Mouse (Mus musculus) Patski (cell line): Measurements from ENCODE around the gene Sod2. TPM values are rescaled to one million over a fixed set of nuclear protein-coding genes. Genes with fewer than 3 reads are reported as not detected.
A peak's percentile ranks its signal among the peaks of the same experiment; 100 is the strongest.
"Not testable (repeated sequence)": the region's sequence is repeated elsewhere in the genome, so short reads cannot be mapped to it uniquely, and the experiment has no call there.

Source experiments
- ATAC-seq: fragments of 100-300 bp; one replicate; pipeline ENCODE4 v1.8.0; 2021
- CTCF ChIA-PET: fragments of 350-600 bp; sonication (Branson Sonifier 250); formaldehyde crosslinking; loops from one replicate; lab custom pipeline; 2022; ENCODE audit warnings: inconsistent platforms; lab: Charles Lee
- POLR2A ChIA-PET: fragments of 350-600 bp; sonication (Branson Sonifier 250); formaldehyde crosslinking; loops from one replicate; lab custom pipeline; 2022; ENCODE audit warnings: antibody characterized with exemption, inconsistent platforms; lab: Charles Lee
- DNase-seq: peaks from one replicate; pipeline ENCODE4 v3.0.0-alpha.2; 2011; ENCODE audit warnings: low read depth, low spot score
- H3K27me3 ChIP-seq: fragments of 371-371 bp; one replicate; pipeline ENCODE4 v1.5.1; 2021
- CTCF ChIP-seq: fragments of 100-300 bp; IDR thresholded peaks from one replicate; pipeline ENCODE4 v1.5.1; 2021
- in situ Hi-C: fragments of 300-500 bp; cut with MboI; formaldehyde crosslinking; loops from 3 replicates; pipeline ENCODE4 v1.11.1; 2018; ENCODE audit warnings: low pct_unique_long_range_greater_than_20kb, mixed read lengths
- polyA plus RNA-seq: library from polyadenylated mRNA; unstranded; gene quantifications from one replicate; pipeline ENCODE4 v1.2.3, GENCODE M21; 2021

Sod2 gene
- polyA plus RNA-seq, 1 experiment from 2014 or later: 164 TPM

DNA sequence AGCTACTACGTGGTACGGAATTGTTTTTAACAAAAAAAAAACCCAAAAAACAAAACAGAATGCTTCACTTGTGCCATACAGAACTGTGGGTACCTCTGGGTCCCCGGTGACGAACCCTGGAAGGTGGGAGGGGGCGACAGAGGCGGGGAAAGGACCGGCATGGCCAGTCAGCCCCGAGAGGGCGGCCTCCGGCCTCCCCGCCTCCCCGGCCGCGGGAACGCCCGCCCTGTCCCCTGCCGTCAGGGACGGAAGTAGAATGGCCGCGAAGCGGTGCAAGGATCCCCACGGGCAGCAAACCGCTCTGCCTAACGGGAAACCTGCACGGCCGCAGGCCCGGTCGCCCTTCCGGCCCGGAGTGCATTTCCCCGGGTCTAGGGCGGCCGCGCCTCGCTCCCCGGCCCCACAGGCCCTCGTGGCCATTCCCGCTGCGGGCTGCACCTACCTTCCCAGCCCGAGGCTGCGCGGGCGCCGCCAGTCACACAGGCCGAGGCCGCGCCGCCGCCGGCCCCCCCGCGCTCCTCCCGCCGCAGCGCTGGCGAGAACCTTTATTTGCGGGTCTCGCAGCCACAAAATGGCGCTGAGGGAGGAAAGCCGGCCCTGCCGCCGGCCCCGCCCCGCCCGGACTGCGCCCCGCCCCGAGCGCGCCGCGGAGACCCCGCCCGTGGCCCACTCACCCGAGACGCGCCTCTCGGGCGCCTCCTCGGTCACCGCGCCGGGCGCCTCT lies 14.8 kb upstream of the Sod2 start:
- ChIA-PET CTCF (interaction anchor here (1.5 kb wide), 2 partner anchors 9 kb away, joined by 3 read pairs; no protein-coding TSS in a partner anchor), POLR2A (interaction anchor here (0.6 kb wide), 1 partner anchor 10 kb away, joined by 4 read pairs; no protein-coding TSS in a partner anchor)
- DNase-seq: no peak
- TF ChIP-seq CTCF: peak; percentile 45
- H3K27me3 ChIP-seq: no peaks in the 10 kb centered on the region
- in situ Hi-C loops: loop anchor here (5.0 kb wide), 1 partner anchor 114 kb away; the partner anchor contains the start of gene Mrgprh
- ATAC-seq: peak; percentile 87

DNA sequence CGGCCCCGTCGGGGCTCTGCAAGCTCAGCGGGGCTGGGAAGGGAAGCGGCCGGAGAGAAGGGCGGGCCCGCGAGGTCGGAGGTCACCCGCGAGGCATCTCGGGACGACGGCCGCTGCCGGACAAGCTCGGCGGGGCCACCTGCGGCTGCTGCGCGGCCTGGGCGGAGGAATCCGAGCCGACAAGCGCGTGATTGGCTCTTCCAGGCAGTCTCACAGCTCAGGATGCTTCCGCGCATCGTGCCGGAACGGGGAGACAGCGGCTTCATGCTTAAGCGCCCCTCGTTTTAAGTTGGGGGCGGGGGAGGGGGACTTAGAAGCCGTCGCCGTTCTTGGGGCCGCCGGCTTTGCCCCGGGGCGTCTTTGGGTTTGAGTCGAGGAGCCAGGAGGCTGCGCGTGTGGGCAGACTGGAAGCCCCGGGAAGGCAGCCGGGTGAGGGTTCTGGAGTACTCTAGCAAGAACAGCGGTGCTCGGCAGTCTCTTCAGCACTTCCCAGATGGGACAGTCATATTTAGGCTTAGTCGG lies 14.1 kb upstream of the Sod2 start:
- POLR2A ChIA-PET: no interaction called here
- peak; percentile 89 for ATAC-seq
- no peak for TF ChIP-seq CTCF
- peak; percentile 56 for DNase-seq
- in situ Hi-C loops: loop anchor here (5.0 kb wide), 1 partner anchor 115 kb away; the partner anchor contains the start of gene Mrgprh
- no peaks in the 10 kb centered on the region for H3K27me3 ChIP-seq
- CTCF ChIA-PET: no interaction called here

DNA sequence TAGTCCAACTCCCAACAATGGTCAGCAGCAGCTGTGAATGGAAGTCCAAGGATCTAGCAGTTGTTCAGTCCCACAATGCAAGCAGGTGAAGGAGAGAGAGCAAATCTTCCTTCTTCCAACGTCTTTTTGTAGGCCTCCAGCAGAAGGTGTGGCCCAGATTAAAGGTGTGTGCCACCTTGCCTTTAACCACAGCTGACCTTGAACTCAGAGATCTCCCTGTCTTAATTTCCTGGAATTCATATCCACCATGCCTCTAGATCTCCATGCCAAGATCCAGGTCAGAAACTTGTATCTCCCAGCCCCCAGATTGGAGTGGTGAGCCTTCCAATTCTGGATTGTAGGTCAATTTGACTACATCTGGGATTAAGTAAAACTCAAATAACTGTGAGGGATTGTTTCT lies 12.6 kb upstream of the Sod2 start, which contains the start of gene Wtap:
Gene Wtap (minus strand): TSS at position 101 of the 400 bp plus-strand sequence.
- TF ChIP-seq CTCF: no peak

DNA sequence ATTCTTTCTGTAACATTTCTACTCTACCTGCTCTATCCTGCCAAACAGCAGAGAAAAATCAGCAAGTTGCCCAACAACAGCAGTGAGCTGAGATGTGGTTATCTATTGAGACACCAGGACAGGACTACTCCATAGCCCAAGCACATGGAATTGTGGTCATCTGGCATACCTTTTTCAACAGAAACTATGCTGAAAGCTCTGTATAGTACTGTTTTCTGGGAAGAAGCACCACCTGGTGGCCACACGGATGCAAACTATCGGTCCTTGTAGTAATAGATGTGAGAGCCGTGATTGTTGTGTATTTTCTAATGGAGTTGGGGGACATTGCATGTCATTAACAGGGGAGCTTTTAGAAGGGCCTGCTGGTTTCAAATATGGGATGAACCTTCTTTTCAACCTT lies 10.3 kb upstream of the Sod2 start:
- CTCF ChIA-PET: interaction anchor here (0.7 to 2.7 kb wide), 8 partner anchors 10 to 117 kb away, joined by 3 to 20 read pairs (median 4); partner anchors contain the start of genes Mrpl18, Pnldc1 and Sod2
- peak; percentile 73 for TF ChIP-seq CTCF
- ATAC-seq (peak; percentile 16), DNase-seq (no peak)
- in situ Hi-C loops: no loop called here
- no peaks in the 10 kb centered on the region for H3K27me3 ChIP-seq
- POLR2A ChIA-PET: interaction anchor here (0.7 kb wide), 1 partner anchor 86 kb away, joined by 6 read pairs; no protein-coding TSS in a partner anchor

More for the DNA sequence above, 12.6 kb upstream of the Sod2 start, which contains the start of gene Wtap:
- no peak for DNase-seq
- in situ Hi-C loops: loop anchor here (5.0 kb wide), 1 partner anchor 117 kb away; the partner anchor contains the start of gene Mrgprh
- POLR2A ChIA-PET: no interaction called here
- no peak for ATAC-seq
- CTCF ChIA-PET: no interaction called here
- no peaks in the 10 kb centered on the region for H3K27me3 ChIP-seq

DNA sequence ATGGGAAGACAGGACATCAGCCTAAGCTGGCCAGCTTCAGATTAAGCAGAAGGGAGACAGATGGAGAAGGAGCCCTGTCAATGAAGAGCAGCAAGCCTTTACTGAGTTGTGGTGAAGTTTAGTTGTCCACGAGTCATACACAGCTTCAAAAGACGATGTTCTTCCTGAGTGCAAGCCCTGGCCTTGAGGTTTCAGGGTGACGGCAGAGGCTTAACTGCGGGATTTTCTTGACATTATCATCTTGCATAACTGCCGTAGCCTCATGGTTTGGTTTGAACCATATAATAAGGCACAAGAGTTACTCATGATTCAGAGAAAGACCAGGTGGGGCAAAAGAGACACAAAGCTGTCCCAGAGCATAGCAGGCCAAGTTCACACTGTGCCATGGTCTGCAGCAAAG lies 8.8 kb upstream of the Sod2 start:
- no peak for TF ChIP-seq CTCF
- ChIA-PET CTCF (interaction anchor here (1.2 kb wide), 1 partner anchor 11 kb away, joined by 5 read pairs; no protein-coding TSS in a partner anchor), POLR2A (no interaction called here)
- no peaks in the 10 kb centered on the region for H3K27me3 ChIP-seq
- in situ Hi-C loops: no loop called here
- DNase-seq (no peak), ATAC-seq (no peak)

DNA sequence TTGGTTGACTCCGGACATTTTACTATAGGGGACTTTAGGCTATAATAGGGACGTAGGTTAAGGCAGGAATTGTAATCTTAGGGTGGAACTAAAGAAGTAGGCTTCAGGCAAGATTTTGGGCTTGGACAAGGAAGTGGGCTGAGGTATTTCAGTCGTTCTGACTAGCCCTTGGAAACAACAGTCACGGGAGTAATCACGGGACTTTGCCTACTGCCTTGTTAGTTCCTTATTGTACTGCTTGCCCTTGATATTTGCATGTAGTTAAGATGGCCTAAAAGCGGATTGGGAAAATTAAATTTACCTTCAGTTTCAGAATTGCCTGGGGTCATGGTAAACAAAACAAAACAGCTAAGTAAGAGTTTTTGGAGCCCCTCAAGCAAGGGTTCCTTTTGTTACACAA lies 7.6 kb upstream of the Sod2 start:
- ATAC-seq (no peak), DNase-seq (no peak)
- in situ Hi-C loops: no loop called here
- ChIA-PET CTCF (no interaction called here), POLR2A (no interaction called here)
- no peaks in the 10 kb centered on the region for H3K27me3 ChIP-seq
- no peak for TF ChIP-seq CTCF

DNA sequence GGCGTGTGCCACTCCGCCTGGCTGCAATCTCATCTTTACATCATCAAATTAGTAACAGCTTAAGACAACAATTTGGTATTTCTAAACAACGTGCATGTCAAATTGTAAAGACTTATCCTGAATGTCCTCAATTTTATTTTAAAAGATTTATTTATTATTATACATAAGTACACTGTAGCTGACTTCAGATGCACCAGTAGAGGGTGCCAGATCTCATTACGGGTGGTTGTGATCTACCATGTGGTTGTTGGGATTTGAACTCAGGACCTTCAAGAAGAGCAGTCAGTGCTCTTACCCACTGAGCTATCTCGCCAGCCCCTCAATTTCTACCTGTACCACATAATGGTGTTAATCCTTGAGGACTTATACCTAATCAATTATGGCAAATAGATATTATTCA lies 4.4 kb upstream of the Sod2 start:
- H3K27me3 ChIP-seq, DNase-seq, in situ Hi-C loops, ATAC-seq, POLR2A ChIA-PET: not testable (repeated sequence)
- CTCF ChIA-PET: interaction anchor here (1.2 kb wide), 1 partner anchor 120 kb away, joined by 3 read pairs; no protein-coding TSS in a partner anchor

DNA sequence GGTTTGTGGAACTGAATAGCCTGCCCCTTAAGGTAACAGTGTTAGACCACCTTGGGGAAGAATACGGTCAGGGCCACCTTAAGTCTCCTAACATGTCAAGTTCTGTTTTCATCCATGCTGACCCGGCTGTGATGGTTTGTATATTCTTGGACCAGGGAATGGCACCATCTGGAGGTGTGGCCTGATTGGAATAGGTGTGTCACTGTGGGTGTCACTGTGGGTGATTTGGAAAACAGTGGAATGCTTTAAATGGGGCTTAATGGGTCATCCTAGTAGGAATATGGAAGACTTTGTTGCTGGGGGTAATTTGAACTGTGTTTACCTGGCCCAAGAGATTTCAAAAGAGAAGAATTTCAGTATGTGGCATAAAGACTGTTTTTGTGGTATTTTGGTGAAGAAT lies 2.2 kb upstream of the Sod2 start:
- POLR2A ChIA-PET, H3K27me3 ChIP-seq, in situ Hi-C loops, CTCF ChIA-PET, DNase-seq, ATAC-seq: not testable (repeated sequence)

DNA sequence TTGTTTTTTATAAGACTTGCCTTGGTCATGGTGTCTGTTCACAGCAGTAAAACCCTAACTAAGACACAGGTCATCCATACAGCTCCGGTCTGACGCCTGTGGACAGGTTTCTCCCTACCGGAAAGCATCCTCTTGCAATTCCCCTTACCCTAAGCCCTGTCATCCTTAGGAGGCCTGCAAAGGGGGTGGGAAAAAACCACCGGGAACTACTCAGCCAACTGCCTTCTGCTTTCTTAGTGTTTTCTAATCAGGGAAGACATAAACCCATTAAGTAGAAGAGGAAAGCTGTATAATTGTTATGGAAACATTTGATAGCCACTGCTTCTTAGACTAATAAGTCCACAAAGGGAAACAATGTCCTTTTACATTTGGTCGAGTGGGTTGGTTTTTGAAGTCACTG lies 338 bp downstream of the Sod2 start:
- ChIA-PET POLR2A (no interaction called here), CTCF (interaction anchor here (1.6 kb wide), 1 partner anchor 10 kb away, joined by 5 read pairs; no protein-coding TSS in a partner anchor)
- in situ Hi-C loops: no loop called here
- H3K27me3 ChIP-seq: no peaks in the 10 kb centered on the region
- no peak for DNase-seq
- no peak for ATAC-seq
- no peak for TF ChIP-seq CTCF

DNA sequence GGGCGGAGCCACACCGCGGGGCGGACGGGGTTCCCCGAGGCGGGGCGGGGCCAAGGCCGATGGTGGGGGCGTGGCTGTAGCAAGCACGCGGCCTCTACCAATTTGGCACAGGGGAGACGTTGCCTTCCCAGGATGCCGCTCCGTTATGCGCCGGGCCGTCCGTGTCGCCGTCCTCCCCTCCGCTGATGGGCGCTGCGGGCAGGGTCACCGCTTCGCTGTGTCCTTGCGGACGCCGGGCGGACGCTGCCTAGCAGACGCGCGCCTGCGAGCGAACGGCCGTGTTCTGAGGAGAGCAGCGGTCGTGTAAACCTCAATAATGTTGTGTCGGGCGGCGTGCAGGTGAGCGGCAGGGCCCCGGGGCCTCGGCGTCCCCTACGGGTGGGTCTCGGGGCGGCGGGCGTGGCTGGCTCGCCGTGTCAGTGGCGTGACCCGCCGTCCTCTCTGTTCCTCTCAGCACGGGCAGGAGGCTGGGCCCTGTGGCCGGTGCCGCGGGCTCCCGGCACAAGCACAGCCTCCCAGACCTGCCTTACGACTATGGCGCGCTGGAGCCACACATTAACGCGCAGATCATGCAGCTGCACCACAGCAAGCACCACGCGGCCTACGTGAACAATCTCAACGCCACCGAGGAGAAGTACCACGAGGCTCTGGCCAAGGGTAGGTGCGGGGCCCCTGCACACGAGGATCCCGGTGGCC lies 1.2 kb downstream of the Sod2 start:
- DNase-seq: peak; percentile 74
- no peaks in the 10 kb centered on the region for H3K27me3 ChIP-seq
- ChIA-PET POLR2A (interaction anchor here (1.0 kb wide), 1 partner anchor 17 kb away, joined by 5 read pairs; no protein-coding TSS in a partner anchor), CTCF (interaction anchor here (1.3 to 1.5 kb wide), 2 partner anchors 10 to 128 kb away, joined by 5 read pairs; no protein-coding TSS in a partner anchor)
- ATAC-seq: peak; percentile 99
- in situ Hi-C loops: no loop called here
- TF ChIP-seq CTCF: no peak
